Mouse (Mus musculus) cortical plate, adult 2 months (tissue): Measurements from ENCODE around the gene Bsg. TPM values are rescaled to one million over a fixed set of nuclear protein-coding genes. Genes with fewer than 3 reads are reported as not detected.
A peak's percentile ranks its signal among the peaks of the same experiment; 100 is the strongest.

Experiments used
- H3K27ac ChIP-seq: fragments of 200-500 bp; 2 replicates; pipeline ENCODE4 v1.5.1; 2012; ENCODE audit warnings: low read length, control low read depth, inconsistent platforms; ENCODE audit not compliant: insufficient read depth
- H3K4me1 ChIP-seq: fragments of 200-500 bp; 2 replicates; pipeline ENCODE4 v1.6.1; 2011; ENCODE audit warnings: low read length; ENCODE audit not compliant: control insufficient read depth, insufficient read depth
- H3K4me3 ChIP-seq: fragments of 200-500 bp; 2 replicates; pipeline ENCODE4 v1.5.1; 2011; ENCODE audit warnings: mild to moderate bottlenecking, low read length, control low read depth; ENCODE audit not compliant: insufficient read depth
- CTCF ChIP-seq: fragments of 200-500 bp; IDR thresholded peaks from 2 replicates; pipeline ENCODE4 v1.5.1; 2011; ENCODE audit warnings: mild to moderate bottlenecking, control low read depth, low read length; ENCODE audit not compliant: insufficient read depth; ENCODE audit errors: extremely low read depth
- POLR2A ChIP-seq: fragments of 200-500 bp; IDR thresholded peaks from 2 replicates; pipeline ENCODE4 v1.6.1; 2011; ENCODE audit warnings: mild to moderate bottlenecking, low read length, control low read depth; ENCODE audit not compliant: insufficient read depth; ENCODE audit errors: extremely low read depth
- polyA plus RNA-seq: library from polyadenylated mRNA; depleted of rRNA; stranded (reverse); fragments of >200 nt; gene quantifications from 2 replicates; pipeline ENCODE4 v1.2.3, GENCODE M21; 2012

Gene Bsg
- polyA plus RNA-seq, 1 experiment, result 1,074 TPM

DNA sequence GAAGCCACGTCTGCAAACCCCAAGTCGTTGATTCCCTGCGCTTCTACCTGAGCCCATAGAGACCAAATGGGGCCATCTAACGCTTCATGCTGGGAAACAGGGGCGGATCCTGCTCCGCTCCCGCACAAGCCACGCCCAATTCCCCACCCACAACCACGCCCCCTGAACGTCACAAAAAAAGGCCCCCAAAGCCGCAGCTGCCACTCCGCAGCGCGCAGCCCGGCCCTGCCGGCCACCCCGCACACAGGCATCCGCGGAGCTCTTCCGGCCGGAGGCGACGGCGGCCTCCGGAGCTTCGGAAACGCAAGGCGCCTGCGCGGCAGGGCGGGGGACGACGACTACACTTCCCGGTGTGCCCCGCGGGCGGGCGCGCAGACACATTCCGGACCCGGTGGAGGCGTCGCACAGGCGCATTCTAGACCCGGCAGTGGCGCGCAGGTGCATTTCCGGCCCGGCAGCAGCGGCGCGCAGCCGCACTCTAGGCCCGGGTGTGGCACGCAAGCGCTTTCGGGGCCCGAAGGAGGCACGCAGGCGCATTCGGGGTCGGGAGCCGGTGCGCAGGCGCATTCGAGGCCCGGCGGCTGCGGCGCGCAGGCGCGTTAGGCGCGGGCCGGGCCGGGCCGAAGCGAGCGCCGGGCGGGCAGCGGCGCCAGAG is 22.6 kb upstream of the Bsg start, which contains the start of gene Cdc34:
Gene Cdc34 (plus strand): TSS at position 605 of the 655 bp plus-strand sequence.
- Histone ChIP-seq H3K4me1 (no peaks in the 10 kb centered on the region; the same call in 1 of the 2 replicates), H3K4me3 (peak within 1 kb of the TSS; percentile 94), H3K27ac (peak within 1 kb of the TSS; percentile 25; the same call in 1 of the 2 replicates)
- peak; percentile 79 for TF ChIP-seq POLR2A
- no peak for TF ChIP-seq CTCF

DNA sequence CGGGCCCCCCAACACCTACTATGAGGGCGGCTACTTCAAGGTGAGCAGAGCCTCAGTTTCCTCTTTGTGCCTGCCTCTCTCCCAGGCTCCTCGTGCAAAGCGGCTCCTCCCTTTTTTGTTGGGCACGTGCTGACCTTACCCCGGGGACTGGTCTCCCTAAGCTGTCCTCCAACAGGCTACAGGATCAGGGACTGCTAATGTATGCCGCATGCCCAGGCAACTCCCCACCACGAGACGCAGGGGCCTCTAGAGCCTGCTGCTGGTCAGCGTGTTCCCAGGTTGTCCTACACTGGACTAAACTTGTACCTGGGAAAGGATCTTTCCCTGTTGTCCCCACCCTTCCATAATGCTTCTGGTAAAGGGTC is 21.8 kb upstream of the Bsg start:
- TF ChIP-seq CTCF, result no peak
- TF ChIP-seq POLR2A, result no peak
- Histone ChIP-seq H3K4me3 (peak overlapping the region; percentile 94), H3K27ac (no peak overlapping the region)

DNA sequence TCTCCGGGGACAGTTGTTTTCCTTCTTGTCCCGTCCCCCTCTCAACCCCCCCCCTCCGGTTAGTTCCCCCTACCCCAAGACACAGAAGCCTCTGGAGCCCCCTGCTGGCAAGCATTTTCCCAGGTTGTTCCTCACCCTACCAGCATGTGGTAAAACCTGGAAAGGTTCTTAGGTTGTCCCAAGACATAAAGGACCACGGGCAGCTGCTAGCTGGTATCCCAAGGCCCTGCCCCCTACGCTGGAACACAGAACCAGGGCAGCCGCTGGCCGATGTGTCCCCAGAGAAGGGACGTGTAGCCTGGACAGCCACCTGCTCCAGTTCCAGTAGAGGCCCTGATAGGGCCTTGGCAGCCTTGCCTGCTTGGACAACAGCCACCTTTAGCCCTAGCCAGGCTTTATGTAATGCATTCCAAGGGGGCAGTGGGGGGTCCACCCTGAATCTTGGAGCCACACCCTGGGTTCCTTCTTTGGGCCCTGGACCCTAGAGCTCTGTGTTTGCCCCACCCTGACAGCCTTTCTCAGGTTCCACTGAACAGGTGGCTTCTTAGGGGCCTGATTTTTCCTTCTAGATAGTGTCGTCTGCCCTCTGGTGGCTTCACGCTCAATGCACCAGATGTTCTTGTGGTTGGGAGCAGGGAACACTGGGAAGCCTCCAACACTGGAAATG is 21.2 kb upstream of the Bsg start:
- Histone ChIP-seq H3K4me1 (no peaks in the 10 kb centered on the region; the same call in 1 of the 2 replicates), H3K27ac (no peak overlapping the region), H3K4me3 (peak overlapping the region; percentile 94)
- TF ChIP-seq POLR2A (no peak), CTCF (peak; percentile 47; the same call in 1 of the 2 replicates)

More for the DNA sequence above, 21.8 kb upstream of the Bsg start:
- H3K4me1 ChIP-seq, result no peaks in the 10 kb centered on the region; the same call in 1 of the 2 replicates

DNA sequence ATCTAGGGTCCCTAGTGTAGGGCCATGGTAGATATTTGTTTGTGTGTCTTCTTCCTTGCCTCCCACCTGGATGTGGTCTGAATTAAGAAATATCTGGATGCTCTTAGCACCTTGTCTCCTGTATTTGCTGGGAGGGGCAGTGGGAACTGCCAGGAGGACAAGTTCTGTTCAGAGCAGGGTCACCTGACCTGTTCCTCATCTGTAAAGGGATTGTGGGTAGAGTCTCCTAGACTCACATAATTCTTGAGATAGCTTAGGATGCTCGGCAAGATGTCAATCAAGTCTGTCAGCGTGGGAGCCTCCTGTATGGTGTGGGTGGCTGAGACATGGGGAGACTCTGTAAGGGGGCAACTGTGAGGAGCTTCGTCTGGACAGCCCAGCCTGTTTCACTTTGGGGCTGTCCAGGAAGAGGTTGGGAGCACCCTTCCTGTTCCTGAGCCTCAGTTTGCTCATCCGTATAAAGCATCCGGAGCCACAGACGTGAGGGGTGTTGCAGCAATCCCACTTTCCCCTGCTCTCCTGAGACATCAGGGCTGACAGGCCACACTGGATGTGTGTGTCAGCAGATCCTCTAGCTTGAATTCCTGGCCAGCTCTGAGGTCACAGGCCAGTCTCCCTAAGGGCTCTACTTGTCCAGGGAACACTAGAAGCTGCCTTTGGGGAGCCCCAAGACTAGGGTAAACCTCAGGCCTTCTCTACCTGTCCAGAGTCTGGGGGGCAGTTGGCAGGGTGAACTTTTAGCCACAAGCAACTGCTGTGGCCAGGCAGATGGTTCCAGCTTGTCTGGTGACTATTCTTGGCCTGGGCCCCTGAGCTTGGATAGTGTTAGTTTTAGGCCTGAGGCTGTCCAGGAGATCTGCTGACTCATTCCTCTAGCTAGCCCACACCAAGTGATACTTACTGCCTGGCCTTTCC is 20.3 kb upstream of the Bsg start:
- no peak for TF ChIP-seq CTCF
- TF ChIP-seq POLR2A, result no peak
- Histone ChIP-seq H3K27ac (no peak overlapping the region), H3K4me1 (no peaks in the 10 kb centered on the region; the same call in 1 of the 2 replicates), H3K4me3 (peak overlapping the region; percentile 94; the same call in 1 of the 2 replicates)

DNA sequence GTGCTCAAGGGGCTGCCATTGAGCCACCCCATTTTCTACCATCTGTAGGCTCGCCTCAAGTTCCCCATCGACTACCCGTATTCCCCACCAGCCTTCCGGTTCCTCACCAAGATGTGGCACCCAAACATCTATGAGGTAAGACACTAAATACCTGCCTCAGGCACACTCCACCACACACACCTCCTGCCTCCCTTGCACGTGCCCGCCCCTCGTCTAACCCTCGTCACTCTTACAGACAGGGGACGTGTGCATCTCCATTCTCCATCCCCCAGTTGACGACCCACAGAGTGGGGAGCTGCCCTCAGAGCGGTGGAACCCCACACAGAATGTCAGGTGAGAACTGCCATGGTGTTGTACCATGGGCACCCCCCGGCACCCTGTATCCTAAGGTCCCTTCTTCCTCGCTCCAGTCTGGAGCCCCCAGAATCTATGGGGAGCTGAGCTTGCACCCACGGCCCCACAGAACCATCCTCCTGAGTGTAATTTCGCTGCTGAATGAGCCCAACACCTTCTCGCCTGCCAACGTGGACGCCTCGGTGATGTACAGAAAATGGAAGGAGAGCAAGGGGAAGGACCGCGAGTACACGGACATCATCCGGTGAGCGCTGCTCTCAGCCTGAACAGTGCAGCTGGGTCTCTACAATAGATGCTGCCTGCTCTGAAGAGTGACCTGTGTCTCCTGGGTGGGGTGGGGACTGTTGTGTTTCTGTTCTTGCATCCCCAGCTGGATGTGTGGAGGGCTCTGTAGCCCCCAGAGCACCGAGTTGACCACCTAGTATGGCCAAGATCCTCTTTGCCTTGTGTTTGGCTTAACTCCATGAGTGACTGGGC is 19.3 kb upstream of the Bsg start:
- Histone ChIP-seq H3K4me3 (no peak overlapping the region; the same call in 1 of the 2 replicates), H3K4me1 (no peaks in the 10 kb centered on the region; the same call in 1 of the 2 replicates), H3K27ac (no peak overlapping the region)
- TF ChIP-seq CTCF (no peak), POLR2A (no peak)

DNA sequence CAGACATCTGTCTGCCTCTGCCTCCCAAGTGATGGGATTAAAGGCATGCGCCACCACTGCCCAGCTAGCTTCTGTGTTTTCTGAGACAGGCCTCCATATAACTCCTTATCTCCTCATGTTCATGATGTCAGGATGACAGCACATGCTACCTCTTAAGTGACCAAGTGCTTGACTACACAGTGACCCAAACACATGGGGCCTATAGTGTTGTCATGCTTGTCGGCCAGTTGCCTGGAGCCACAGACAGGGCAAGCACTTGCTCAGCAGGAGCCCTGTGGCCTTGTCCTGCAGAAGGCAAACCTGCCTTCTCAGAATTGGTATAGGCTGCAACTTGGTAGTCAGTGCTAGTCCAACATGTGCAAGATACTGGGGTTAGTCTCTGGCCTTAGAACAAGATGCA is 18.1 kb upstream of the Bsg start:
- Histone ChIP-seq H3K4me3 (no peak overlapping the region), H3K4me1 (no peaks in the 10 kb centered on the region; the same call in 1 of the 2 replicates), H3K27ac (no peak overlapping the region)
- TF ChIP-seq CTCF, result no peak

DNA sequence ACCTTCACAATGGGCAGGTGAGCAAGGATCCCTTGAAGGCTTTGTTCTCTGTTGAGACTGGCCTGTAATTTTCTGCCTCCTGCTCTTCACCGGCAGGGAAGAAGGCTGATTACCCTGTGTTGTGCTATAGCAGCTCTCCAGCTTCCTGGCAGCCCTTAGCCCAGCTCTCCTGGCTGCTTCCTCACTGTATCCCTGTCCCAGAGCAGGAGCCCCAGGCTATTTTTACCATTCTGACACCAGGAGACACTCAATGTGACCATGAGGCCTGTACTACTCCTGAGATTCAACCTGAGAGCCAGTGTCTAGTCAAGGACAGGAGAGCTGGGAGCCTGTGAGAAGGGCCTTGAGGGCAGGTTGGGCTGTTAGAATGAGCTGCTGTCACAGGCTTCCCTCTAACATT is 17.6 kb upstream of the Bsg start:
- Histone ChIP-seq H3K4me3 (no peak overlapping the region), H3K4me1 (no peaks in the 10 kb centered on the region; the same call in 1 of the 2 replicates), H3K27ac (no peak overlapping the region)
- no peak for TF ChIP-seq CTCF
- TF ChIP-seq POLR2A, result no peak

DNA sequence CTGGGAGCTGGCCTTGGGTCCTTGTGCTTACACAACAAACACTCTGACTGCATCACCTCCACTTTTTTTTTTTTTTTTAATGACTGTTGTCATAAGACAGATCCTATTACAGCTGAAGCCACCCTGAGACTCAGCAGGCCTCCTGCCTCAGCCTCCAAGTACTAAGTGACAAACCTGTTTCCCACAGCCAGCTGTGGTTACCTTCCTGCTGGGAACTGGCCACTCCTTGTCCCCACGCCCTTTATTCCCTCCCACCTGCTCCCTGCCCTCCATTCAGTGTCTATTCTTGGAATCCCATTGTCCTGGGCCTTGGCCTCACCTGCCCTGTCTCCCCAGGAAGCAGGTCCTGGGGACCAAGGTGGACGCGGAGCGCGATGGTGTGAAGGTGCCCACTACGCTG is 16.8 kb upstream of the Bsg start:
- no peak overlapping the region for H3K27ac ChIP-seq
- no peak for TF ChIP-seq POLR2A
- no peak for TF ChIP-seq CTCF
- H3K4me1 ChIP-seq, result no peaks in the 10 kb centered on the region; the same call in 1 of the 2 replicates
- H3K4me3 ChIP-seq, result no peak overlapping the region
